Mouse (Mus musculus) neural tube, embryonic 12.5 days (tissue): ENCODE results near the gene Tle6. TPM values are rescaled to one million over a fixed set of nuclear protein-coding genes. Genes with fewer than 3 reads are reported as not detected.

ENCODE experiments used
- ATAC-seq: fragments of 200-750 bp; cut with Nextera tagmentation; 2 replicates; pipeline ENCODE4 v1.8.0; 2017; ENCODE audit warnings: low read depth, mild to moderate bottlenecking, moderate TSS enrichment, moderate library complexity; ENCODE audit not compliant: low FRiP score
- H3K27ac ChIP-seq: fragments of 300-500 bp; sonication (generic); 2 replicates; pipeline ENCODE4 v1.5.1; 2016
- H3K27me3 ChIP-seq: fragments of 300-500 bp; sonication (generic); replicated peaks from 2 replicates; pipeline ENCODE4 v1.6.1; 2016; ENCODE audit warnings: mild to moderate bottlenecking
- H3K36me3 ChIP-seq: fragments of 300-500 bp; sonication (generic); 2 replicates; pipeline ENCODE4 v1.6.1; 2016; ENCODE audit warnings: mild to moderate bottlenecking
- H3K4me1 ChIP-seq: fragments of 300-500 bp; sonication (generic); 2 replicates; pipeline ENCODE4 v1.6.1; 2016
- H3K4me2 ChIP-seq: fragments of 300-500 bp; sonication (generic); replicated peaks from 2 replicates; pipeline ENCODE4 v1.6.1; 2016; ENCODE audit warnings: mild to moderate bottlenecking
- H3K4me3 ChIP-seq: fragments of 300-500 bp; sonication (generic); 2 replicates; pipeline ENCODE4 v1.5.1; 2016
- H3K9ac ChIP-seq: fragments of 300-500 bp; sonication (generic); 2 replicates; pipeline ENCODE4 v1.6.1; 2016; ENCODE audit warnings: mild to moderate bottlenecking
- H3K9me3 ChIP-seq: fragments of 300-500 bp; sonication (generic); 2 replicates; pipeline ENCODE4 v1.6.1; 2016; ENCODE audit warnings: mild to moderate bottlenecking
- WGBS: fragments of 180-500 bp; shearing (Covaris S2); methylation state at CpG from one replicate; pipeline ENCODE4 v1.1.7; 2016; 5-methylcytosine and 5-hydroxymethylcytosine counted together
- polyA plus RNA-seq: library from polyadenylated mRNA; unstranded; fragments of >200 nt; fragmentation: Nextera tagmentation; extraction: Ambion mirVana; gene quantifications from 2 replicates; pipeline ENCODE4 v1.2.1, GENCODE M21; 2016

The Tle6 gene
- polyA plus RNA-seq, 1 experiment from 2014 or later = 7.3 TPM

DNA sequence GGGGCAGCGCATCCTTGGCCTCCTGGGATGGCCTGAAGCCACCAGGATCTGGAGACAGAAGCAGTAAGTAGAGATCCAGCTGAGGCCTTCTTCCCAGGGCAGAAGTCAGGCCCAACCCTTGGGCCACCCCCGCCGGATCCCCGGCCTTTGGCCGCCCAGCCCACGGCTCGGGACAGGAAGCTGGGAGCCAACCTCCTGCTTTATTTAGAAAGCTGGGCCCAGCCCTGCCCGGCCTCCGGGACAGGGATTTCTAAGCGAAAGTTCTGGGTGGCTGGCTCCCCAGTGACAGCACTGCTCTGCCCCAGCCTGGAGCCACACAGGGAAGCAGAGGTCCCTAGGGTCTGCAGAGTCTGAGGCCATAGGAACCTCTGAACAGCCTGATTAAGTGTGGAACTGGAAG is 59.1 kb downstream of the Tle6 start:
- Histone ChIP-seq H3K4me3 (no peak overlapping the region), H3K4me2 (no peak overlapping the region), H3K27me3 (no peaks in the 10 kb centered on the region), H3K4me1 (peaks cover 42% of the 10 kb centered on the region), H3K27ac (no peak overlapping the region), H3K36me3 (no peaks in the 10 kb centered on the region), H3K9me3 (no peaks in the 10 kb centered on the region), H3K9ac (0 out of 2 replicates have a peak overlapping the region, but pooled peaks have one; percentile 92)
- no peak for ATAC-seq
- WGBS = 86% methylated on average over 10 of the region's 10 CpGs

- peak overlapping the region; percentile 3; the same call in 1 of the 2 replicates for H3K9ac ChIP-seq
- H3K4me1 ChIP-seq = peaks cover 42% of the 10 kb centered on the region
- no peaks in the 10 kb centered on the region for H3K9me3 ChIP-seq
- no peak for ATAC-seq
- no peaks in the 10 kb centered on the region for H3K36me3 ChIP-seq
- WGBS = 84% methylated on average over 5 of the region's 5 CpGs
- H3K27ac ChIP-seq = no peak overlapping the region
- H3K4me2 ChIP-seq = no peak overlapping the region
- H3K4me3 ChIP-seq = no peak overlapping the region
- no peaks in the 10 kb centered on the region for H3K27me3 ChIP-seq
Observed at GRCm38 (mm10) chr10:81541363-81541762, 59.5 kb downstream of the Tle6 start.

Other genes starting within 250 kb of the Tle6 start
- gene Mfsd12, start 243.6 kb downstream of the Tle6 start, polyA plus RNA-seq = 16.0 and 16.8 TPM in 2 replicates
- 0.80 and 1.1 TPM in 2 replicates for gene 4930404N11Rik, start 235.3 kb downstream of the Tle6 start, polyA plus RNA-seq
- gene Fzr1, start 222.6 kb downstream of the Tle6 start, polyA plus RNA-seq = 136 and 138 TPM in 2 replicates
- 75.6 and 77.9 TPM in 2 replicates for gene Dohh, start 216.6 kb downstream of the Tle6 start, polyA plus RNA-seq
- gene Gm48551, start 216.6 kb downstream of the Tle6 start, polyA plus RNA-seq = 5.0 and 5.3 TPM in 2 replicates
- 2.3 and 2.5 TPM in 2 replicates for gene Gm48552, start 212.1 kb downstream of the Tle6 start, polyA plus RNA-seq
- 2.1 and 2.7 TPM in 2 replicates for gene Smim24, start 208.0 kb downstream of the Tle6 start, polyA plus RNA-seq
- gene Nfic, start 145.4 kb downstream of the Tle6 start, polyA plus RNA-seq = 21.7 and 22.2 TPM in 2 replicates
- 32.3 and 33.0 TPM in 2 replicates for gene Celf5, start 118.4 kb downstream of the Tle6 start, polyA plus RNA-seq
- gene Ncln, start 104.7 kb downstream of the Tle6 start, polyA plus RNA-seq = 73.2 and 78.4 TPM in 2 replicates
- 0.51 and 0.56 TPM in 2 replicates for gene S1pr4, start 100.9 kb downstream of the Tle6 start, polyA plus RNA-seq
- 0.81 and 1.2 TPM in 2 replicates for gene Gna15, start 76.8 kb downstream of the Tle6 start, polyA plus RNA-seq
- 77.6 and 78.3 TPM in 2 replicates for gene Gna11, start 55.9 kb downstream of the Tle6 start, polyA plus RNA-seq
- gene Aes, start 41.6 kb downstream of the Tle6 start, polyA plus RNA-seq = 547 and 569 TPM in 2 replicates
- 18.1 and 19.6 TPM in 2 replicates for gene Tle2, start 26.5 kb downstream of the Tle6 start, polyA plus RNA-seq
- 1.4 and 2.3 TPM in 2 replicates for gene BC025920, start 5.2 kb upstream of the Tle6 start, polyA plus RNA-seq
- gene Sirt6, start 26.7 kb upstream of the Tle6 start, polyA plus RNA-seq = 53.3 and 56.6 TPM in 2 replicates
- gene Ankrd24, start 27.5 kb upstream of the Tle6 start, polyA plus RNA-seq = 8.8 and 9.0 TPM in 2 replicates
- gene Gm10778, start 48.0 kb upstream of the Tle6 start, polyA plus RNA-seq = 6.1 and 6.2 TPM in 2 replicates
- 18.1 and 21.9 TPM in 2 replicates for gene Zfp433, start 103.8 kb upstream of the Tle6 start, polyA plus RNA-seq
- gene Gm3055, start 170.1 kb upstream of the Tle6 start, polyA plus RNA-seq = 9.2 and 14.6 TPM in 2 replicates
- gene Gm4767, start 211.1 kb upstream of the Tle6 start, polyA plus RNA-seq = 2.5 and 2.9 TPM in 2 replicates